Mouse (Mus musculus) liver, postnatal 0 days (tissue): ENCODE measurements around the gene Rac3.

Experiments
- CTCF ChIP-seq: sonication (generic); IDR thresholded peaks from 2 replicates; pipeline ENCODE4 v1.5.1; 2016; ENCODE audit warnings: antibody characterized with exemption, low read depth
- EP300 ChIP-seq: IDR thresholded peaks from 2 replicates; pipeline ENCODE4 v1.6.1; 2016; ENCODE audit warnings: antibody characterized with exemption, low read depth, mild to moderate bottlenecking

DNA sequence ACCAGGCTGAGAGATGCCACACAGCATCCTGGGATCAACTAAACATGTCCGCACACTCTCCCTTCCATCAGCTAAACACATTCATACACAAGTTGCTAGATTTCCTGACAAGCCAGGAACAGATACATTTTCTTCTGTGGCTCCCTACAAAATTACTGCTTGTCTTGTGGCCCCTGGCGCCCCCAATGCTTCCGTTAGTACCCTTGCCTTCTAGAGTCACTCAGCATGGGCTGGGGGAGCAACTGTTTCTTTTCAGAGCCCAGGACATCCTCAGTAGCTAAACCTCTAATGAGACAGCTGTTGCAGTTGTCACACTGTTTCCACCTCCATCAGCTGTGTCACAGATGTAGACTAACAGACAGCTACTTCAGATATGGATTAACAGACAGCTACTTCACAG is 51.5 kb downstream of the Rac3 start:
- TF ChIP-seq CTCF (no peak), EP300 (no peak)
